In genomic region chr10:66978215-66978614, GRCm38 (mm10) we compare ENCODE assay signal across 32 mouse cellular contexts.
"Had no signal": no experiment of that assay in that cellular context is flagged by ENCODE, and none has a peak within 500 bp of the region (broad histone marks: within the 10 kb centered on the region; RNA-seq: fewer than 3 reads in every experiment).

No protein-coding gene starts in this region.

- H3K27me3 ChIP-seq: heart, embryonic 12.5 days; heart, embryonic 13.5 days; heart, embryonic 15.5 days; hindbrain, embryonic 12.5 days; hindbrain, embryonic 13.5 days; hindbrain, embryonic 15.5 days; intestine, embryonic 15.5 days had no signal

- H3K36me3 ChIP-seq: heart, embryonic 10.5 days; heart, embryonic 12.5 days; heart, embryonic 13.5 days; heart, embryonic 15.5 days; hindbrain, embryonic 10.5 days; hindbrain, embryonic 12.5 days; hindbrain, embryonic 13.5 days; hindbrain, embryonic 15.5 days; intestine, embryonic 15.5 days had no signal

- H3K27ac ChIP-seq: heart, embryonic 10.5 days; heart, embryonic 13.5 days; heart, embryonic 15.5 days; hindbrain, embryonic 10.5 days; hindbrain, embryonic 12.5 days; hindbrain, embryonic 13.5 days; hindbrain, embryonic 14.5 days; hindbrain, embryonic 15.5 days; hindbrain, postnatal 0 days; intestine, embryonic 15.5 days; layer of hippocampus, adult 2 months; left cerebral cortex, adult 2 months had no signal

- DNase-seq: heart, postnatal 10 days; heart, postnatal 14 days; heart, postnatal 36 days; heart, postnatal 4 days; kidney, adult 11 months; kidney, adult 2 months; kidney, adult 8-10 months; kidney, adult 9 months; kidney, postnatal 10 days; kidney, postnatal 14 days; kidney, postnatal 36 days; kidney, postnatal 4 days; layer of hippocampus, adult 9-11 months; layer of hippocampus, postnatal 36 days had no signal

- H3K4me2 ChIP-seq: heart, embryonic 11.5 days; heart, embryonic 12.5 days; heart, embryonic 13.5 days; heart, embryonic 15.5 days; hindbrain, embryonic 12.5 days; hindbrain, embryonic 13.5 days; hindbrain, embryonic 14.5 days; hindbrain, embryonic 15.5 days; intestine, embryonic 15.5 days had no signal

- H3K4me3 ChIP-seq: heart, embryonic 10.5 days; heart, embryonic 12.5 days; heart, embryonic 13.5 days; heart, embryonic 15.5 days; hindbrain, embryonic 10.5 days; hindbrain, embryonic 12.5 days; hindbrain, embryonic 13.5 days; hindbrain, embryonic 15.5 days; intestine, embryonic 15.5 days; layer of hippocampus, adult 2 months; left cerebral cortex, adult 2 months had no signal

- H3K9me3 ChIP-seq: heart, embryonic 10.5 days; heart, embryonic 12.5 days; heart, embryonic 13.5 days; heart, embryonic 15.5 days; hindbrain, embryonic 10.5 days; hindbrain, embryonic 12.5 days; hindbrain, embryonic 13.5 days; hindbrain, embryonic 15.5 days; intestine, embryonic 15.5 days had no signal

- H3K9ac ChIP-seq: heart, embryonic 12.5 days; heart, embryonic 13.5 days; heart, embryonic 15.5 days; hindbrain, embryonic 12.5 days; hindbrain, embryonic 13.5 days; hindbrain, embryonic 14.5 days; hindbrain, embryonic 15.5 days; intestine, embryonic 15.5 days had no signal

- H3K4me1 ChIP-seq: heart, embryonic 12.5 days; hindbrain, embryonic 10.5 days; hindbrain, embryonic 13.5 days; hindbrain, embryonic 15.5 days had no signal

- ATAC-seq: hindbrain, embryonic 16.5 days; hindbrain, postnatal 0 days; inflammation-experienced regulatory T-cells, adult 6 months; intestine, embryonic 15.5 days; intestine, embryonic 16.5 days; intestine, postnatal 0 days had no signal
